Mouse (Mus musculus) C2C12 (cell line): Measurements from ENCODE around the gene Sox8.

Experiments used
- CTCF ChIP-seq: IDR thresholded peaks from one replicate; pipeline ENCODE4 v1.5.1; 2011; ENCODE audit not compliant: control insufficient read depth, insufficient read depth, insufficient read length
- MYOD1 ChIP-seq: IDR thresholded peaks from one replicate; pipeline ENCODE4 v1.6.1; 2011; ENCODE audit warnings: low read depth; ENCODE audit not compliant: control insufficient read depth, insufficient read length

- TF ChIP-seq MYOD1 = no peak
- TF ChIP-seq CTCF = no peak
Observed at GRCm38 (mm10) chr17:25593411-25594261, 23.1 kb upstream of the Sox8 start.
